Mouse (Mus musculus): ENCODE measurements around the gene Ugt1a5. TPM values are rescaled to one million over a fixed set of nuclear protein-coding genes. Genes with fewer than 3 reads are reported as not detected.
A peak's percentile ranks its signal among the peaks of the same experiment; 100 is the strongest.

Gene Ugt1a5
- polyA plus RNA-seq, 1 experiment from 2014 or later, result not detected

DNA sequence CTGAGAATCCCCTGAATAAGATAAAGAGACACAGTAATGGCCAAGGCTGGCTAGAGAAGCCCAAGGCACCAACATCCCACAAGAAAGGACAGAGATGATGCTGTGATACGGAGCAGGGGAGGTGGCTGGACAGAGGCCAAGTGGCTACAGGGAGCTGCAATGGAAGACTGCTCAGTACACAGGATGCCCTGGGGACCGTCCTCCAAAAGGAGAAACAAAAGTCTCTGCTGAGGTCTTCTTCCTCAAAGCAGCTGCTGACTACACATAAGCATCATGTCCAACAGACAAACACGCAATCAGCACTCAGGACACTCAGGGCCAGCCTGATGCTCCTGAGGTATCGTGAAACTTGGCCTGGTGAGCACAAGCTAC, 99.0 kb downstream of the Ugt1a5 start:
- Histone ChIP-seq H3K4me3 (ENCODE audit: low read depth, low read length) (no peak overlapping the region), H3K27ac (ENCODE audit: low read depth, low read length) (no peak overlapping the region), H3K4me1 (ENCODE audit: control insufficient read depth, insufficient read depth, low read length) (no peaks in the 10 kb centered on the region), H3K27me3 (ENCODE audit: control insufficient read depth, insufficient read depth, low read length) (no peaks in the 10 kb centered on the region), H3K9me3 (ENCODE audit: control insufficient read depth, low read length) (peaks cover 24% of the 10 kb centered on the region), H3K9ac (ENCODE audit: low read length) (no peak overlapping the region), H3K36me3 (ENCODE audit: control insufficient read depth, insufficient read depth, low read length) (peaks cover 91% of the 10 kb centered on the region), H3K4me2 (no peak overlapping the region)
- WGBS, result 82% methylated on average over 4 of the region's 4 CpGs
- ATAC-seq (ENCODE audit: low FRiP score), result no peak
- DNase-seq (ENCODE audit: low spot score, missing footprints), result no peak

DNA sequence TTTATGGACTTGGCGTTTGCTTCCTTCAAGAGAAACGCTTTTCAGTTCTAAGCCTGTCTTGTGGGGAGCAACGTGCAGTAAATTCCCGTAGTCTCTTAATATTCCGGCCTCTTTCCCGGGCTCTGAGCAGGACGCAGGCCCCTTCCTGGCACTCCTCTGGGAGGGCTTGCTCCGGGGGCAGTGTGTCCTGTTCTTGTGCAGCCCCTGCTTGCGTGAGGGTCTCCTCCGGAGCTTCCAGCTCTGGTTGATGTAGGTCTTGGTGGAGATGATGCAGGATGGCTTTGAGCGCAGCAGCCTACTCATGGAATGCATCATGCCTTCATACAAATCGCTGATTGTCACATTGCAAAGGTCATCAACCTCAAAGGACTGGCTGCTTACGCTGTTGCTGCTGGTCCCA, 100.3 kb downstream of the Ugt1a5 start:
- H3K27ac ChIP-seq (ENCODE audit: low read depth, low read length), result no peak overlapping the region
- H3K4me1 ChIP-seq (ENCODE audit: control insufficient read depth, insufficient read depth, low read length), result no peaks in the 10 kb centered on the region
- WGBS, result 90% methylated on average over 13 of the region's 13 CpGs
- no peak overlapping the region for H3K4me3 ChIP-seq (ENCODE audit: low read depth, low read length)
- H3K4me2 ChIP-seq, result no peak overlapping the region
- DNase-seq (ENCODE audit: low spot score, missing footprints) (no peak), ATAC-seq (ENCODE audit: low FRiP score) (no peak)
- no peaks in the 10 kb centered on the region for H3K27me3 ChIP-seq (ENCODE audit: control insufficient read depth, insufficient read depth, low read length)
- peaks cover 20% of the 10 kb centered on the region for H3K9me3 ChIP-seq (ENCODE audit: control insufficient read depth, low read length)
- H3K36me3 ChIP-seq (ENCODE audit: control insufficient read depth, insufficient read depth, low read length), result peaks cover 88% of the 10 kb centered on the region
- no peak overlapping the region for H3K9ac ChIP-seq (ENCODE audit: low read length)

DNA sequence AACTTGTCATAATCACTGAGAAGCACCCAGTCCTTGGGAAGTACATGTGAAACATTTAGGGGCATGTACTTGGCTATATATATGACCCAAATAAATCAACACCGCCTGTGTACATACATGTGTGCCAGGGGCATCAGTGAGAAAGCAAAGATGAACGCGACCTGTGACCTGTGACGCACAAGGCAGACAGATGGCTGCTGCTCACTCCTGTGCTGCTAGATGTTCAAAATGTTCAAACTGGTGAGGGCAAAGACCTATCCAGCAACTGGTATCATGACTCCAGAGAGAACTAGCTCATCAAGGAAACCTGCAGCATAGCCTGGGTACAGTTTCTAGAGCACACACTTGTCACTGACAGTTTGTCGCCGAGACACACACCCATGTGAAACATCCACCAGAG, 101.7 kb downstream of the Ugt1a5 start:
- Histone ChIP-seq H3K4me3 (ENCODE audit: low read depth, low read length) (no peak overlapping the region), H3K4me1 (ENCODE audit: control insufficient read depth, insufficient read depth, low read length) (no peaks in the 10 kb centered on the region), H3K27me3 (ENCODE audit: control insufficient read depth, insufficient read depth, low read length) (no peaks in the 10 kb centered on the region), H3K9me3 (ENCODE audit: control insufficient read depth, low read length) (peaks cover 12% of the 10 kb centered on the region), H3K9ac (ENCODE audit: low read length) (no peak overlapping the region), H3K4me2 (no peak overlapping the region), H3K36me3 (ENCODE audit: control insufficient read depth, insufficient read depth, low read length) (peaks cover 87% of the 10 kb centered on the region), H3K27ac (ENCODE audit: low read depth, low read length) (no peak overlapping the region)
- 96% methylated on average over 6 of the region's 6 CpGs for WGBS
- DNase-seq (ENCODE audit: low spot score, missing footprints) (no peak), ATAC-seq (ENCODE audit: low FRiP score) (peak; percentile 7; the same call in 1 of the 2 replicates)

- Histone ChIP-seq H3K4me1 (ENCODE audit: control insufficient read depth, insufficient read depth, low read length) (no peaks in the 10 kb centered on the region), H3K27ac (ENCODE audit: low read depth, low read length) (no peak overlapping the region), H3K27me3 (ENCODE audit: control insufficient read depth, insufficient read depth, low read length) (no peaks in the 10 kb centered on the region), H3K9ac (ENCODE audit: low read length) (no peak overlapping the region), H3K9me3 (ENCODE audit: control insufficient read depth, low read length) (peaks cover 12% of the 10 kb centered on the region), H3K36me3 (ENCODE audit: control insufficient read depth, insufficient read depth, low read length) (peaks cover 86% of the 10 kb centered on the region), H3K4me2 (no peak overlapping the region), H3K4me3 (ENCODE audit: low read depth, low read length) (no peak overlapping the region)
- ATAC-seq (ENCODE audit: low FRiP score), result no peak
- 85% methylated on average over 6 of the region's 6 CpGs for WGBS
- no peak for DNase-seq (ENCODE audit: low spot score, missing footprints)
Measured at GRCm38 (mm10) chr1:88268070-88268469, 102.3 kb downstream of the Ugt1a5 start.

Other genes starting within 250 kb of the Ugt1a5 start
- 27.9 and 29.2 TPM in 2 replicates for gene Usp40, start 157.5 kb upstream of the Ugt1a5 start, polyA plus RNA-seq (2014; fragmentation: Nextera tagmentation; extraction: Ambion mirVana)
- not detected in 2 replicates for gene Ugt1a10, start 110.6 kb upstream of the Ugt1a5 start, polyA plus RNA-seq (2014; fragmentation: Nextera tagmentation; extraction: Ambion mirVana)
- not detected in 2 replicates for gene Ugt1a9, start 95.2 kb upstream of the Ugt1a5 start, polyA plus RNA-seq (2014; fragmentation: Nextera tagmentation; extraction: Ambion mirVana)
- gene Ugt1a8, start 78.2 kb upstream of the Ugt1a5 start, polyA plus RNA-seq (2014; fragmentation: Nextera tagmentation; extraction: Ambion mirVana), result not detected in 2 replicates
- gene Ugt1a7c, start 71.0 kb upstream of the Ugt1a5 start, polyA plus RNA-seq (2014; fragmentation: Nextera tagmentation; extraction: Ambion mirVana), result 0.97 and 1.2 TPM in 2 replicates
- gene Ugt1a6b, start 62.8 kb upstream of the Ugt1a5 start, polyA plus RNA-seq (2014; fragmentation: Nextera tagmentation; extraction: Ambion mirVana), result not detected in 2 replicates
- not detected in 2 replicates for gene Ugt1a6a, start 31.2 kb upstream of the Ugt1a5 start, polyA plus RNA-seq (2014; fragmentation: Nextera tagmentation; extraction: Ambion mirVana)
- gene Ugt1a2, start 34.6 kb downstream of the Ugt1a5 start, polyA plus RNA-seq (2014; fragmentation: Nextera tagmentation; extraction: Ambion mirVana), result not detected in 2 replicates
- 13.4 and 15.4 TPM in 2 replicates for gene Dnajb3, start 39.8 kb downstream of the Ugt1a5 start, polyA plus RNA-seq (2014; fragmentation: Nextera tagmentation; extraction: Ambion mirVana)
- gene Ugt1a1, start 45.9 kb downstream of the Ugt1a5 start, polyA plus RNA-seq (2014; fragmentation: Nextera tagmentation; extraction: Ambion mirVana), result not detected in 2 replicates
- 1.6 and 1.7 TPM in 2 replicates for gene Mroh2a, start 61.0 kb downstream of the Ugt1a5 start, polyA plus RNA-seq (2014; fragmentation: Nextera tagmentation; extraction: Ambion mirVana)
- 135 TPM in 2 replicates for gene Hjurp, start 111.6 kb downstream of the Ugt1a5 start, polyA plus RNA-seq (2014; fragmentation: Nextera tagmentation; extraction: Ambion mirVana)
- gene Trpm8, start 111.6 kb downstream of the Ugt1a5 start, polyA plus RNA-seq (2014; fragmentation: Nextera tagmentation; extraction: Ambion mirVana), result not detected in 2 replicates
- not detected in 2 replicates for gene Spp2, start 240.9 kb downstream of the Ugt1a5 start, polyA plus RNA-seq (2014; fragmentation: Nextera tagmentation; extraction: Ambion mirVana)